Mouse (Mus musculus) neutrophil, adult 83 days (primary cell): ENCODE results near the gene Tmem255b. TPM values are rescaled to one million over a fixed set of nuclear protein-coding genes. Genes with fewer than 3 reads are reported as not detected.

Experiments
- total RNA-seq, 2 experiments: library from RNA; stranded (reverse); gene quantifications; one replicate each; pipeline ENCODE4 v1.2.4; 2023

The Tmem255b gene
- not detected for total RNA-seq

DNA sequence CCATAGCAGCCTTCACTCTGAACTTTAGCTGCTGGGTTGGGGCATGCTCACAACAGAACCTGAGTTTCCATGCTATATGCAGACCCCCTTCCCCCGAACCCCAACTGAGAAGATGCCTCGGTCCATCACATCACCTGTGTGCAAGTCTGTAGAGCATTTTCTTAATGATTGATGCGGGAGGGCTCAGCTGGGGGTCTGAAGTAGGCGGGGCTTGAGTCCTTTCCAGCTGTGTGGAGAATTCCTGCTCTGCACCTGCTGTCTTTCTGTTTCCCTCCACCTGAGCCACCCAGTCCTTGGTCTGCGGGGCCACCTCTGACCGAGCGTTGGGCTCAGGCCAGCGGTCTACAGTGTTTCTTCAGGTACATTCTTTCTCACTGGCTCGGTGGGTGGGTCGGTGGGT is at the start of gene Tmem255b:
Gene Tmem255b (plus strand): TSS at position 301 of the 400 bp plus-strand sequence.

DNA sequence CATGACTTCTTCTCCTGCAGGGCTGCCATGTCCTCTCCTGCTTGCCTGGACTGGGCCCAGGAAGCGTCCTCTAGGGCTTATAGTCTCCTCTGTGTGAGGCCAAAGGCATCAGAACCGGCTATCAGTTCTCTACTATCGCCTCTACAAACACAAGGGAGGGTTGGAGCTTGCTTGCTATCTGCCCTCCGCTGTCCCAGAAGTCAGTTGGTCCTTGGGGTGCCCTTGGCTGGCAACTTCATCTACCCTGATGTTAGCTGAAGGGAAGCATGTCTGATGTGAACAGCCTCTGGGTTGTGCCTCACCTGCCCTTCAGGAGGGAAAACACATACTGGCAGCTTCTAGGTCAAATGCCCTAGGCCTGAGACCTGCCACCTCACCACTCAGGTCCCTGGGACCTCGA is 38.3 kb upstream of the Tmem255b start, which contains the start of gene Atp4b:
Gene Atp4b (minus strand): TSS at position 101 of the 400 bp plus-strand sequence.

GRCm38 (mm10) chr8:13404666-13405131 is 30.3 kb upstream of the Tmem255b start, which contains the start of gene Grk1:
Grk1 (plus strand) TSS chr8:13405081.

GRCm38 (mm10) chr8:13493858-13494631 is 59.1 kb downstream of the Tmem255b start, which contains the start of gene Gas6:
Gas6 (minus strand) TSS chr8:13494490.

Other genes starting within 250 kb of the Tmem255b start
- under 1 TPM; 0.66 to 0.99 TPM for gene Grtp1, start 234.6 kb upstream of the Tmem255b start, total RNA-seq
- under 1 TPM; 0.75 to 0.99 TPM for gene Adprhl1, start 181.0 kb upstream of the Tmem255b start, total RNA-seq
- gene Dcun1d2, start 147.1 kb upstream of the Tmem255b start, total RNA-seq: 10 to 100 TPM in 1 of 2 experiments, 1 to 10 TPM in 1; 9.3 to 10.7 TPM
- 10 to 100 TPM; 48.6 to 49.7 TPM for gene Tmco3, start 147.0 kb upstream of the Tmem255b start, total RNA-seq
- 100 to 1,000 TPM; 173 to 183 TPM for gene Tfdp1, start 96.4 kb upstream of the Tmem255b start, total RNA-seq
- gene Atp4b, start 38.4 kb upstream of the Tmem255b start, total RNA-seq: not detected
- gene Grk1, start 30.1 kb upstream of the Tmem255b start, total RNA-seq: not detected
- gene Gas6, start 59.3 kb downstream of the Tmem255b start, total RNA-seq: under 1 TPM; 0.31 to 0.68 TPM
- gene 1700029H14Rik, start 127.3 kb downstream of the Tmem255b start, total RNA-seq: 1 to 10 TPM in 1 of 2 experiments, under 1 TPM in 1; 0.42 to 1.9 TPM
- 100 to 1,000 TPM; 150 to 165 TPM for gene Rasa3, start 242.4 kb downstream of the Tmem255b start, total RNA-seq